Mouse (Mus musculus) ES-E14 (cell line): ENCODE data around the gene Fut8. TPM values are rescaled to one million over a fixed set of nuclear protein-coding genes. Genes with fewer than 3 reads are reported as not detected.

Experiments used
- DNase-seq: peaks from one replicate; pipeline ENCODE4 v3.0.0-alpha.2; 2013; ENCODE audit warnings: low read depth, low spot score
- H3K27ac ChIP-seq: 2 replicates; pipeline ENCODE4 v1.5.1; 2012; ENCODE audit warnings: low read depth, mild to moderate bottlenecking, low read length, moderate library complexity, mixed read lengths; ENCODE audit not compliant: poor library complexity, insufficient read depth, severe bottlenecking
- H3K36me3 ChIP-seq: 2 replicates; pipeline ENCODE4 v1.6.1; 2012; ENCODE audit warnings: mild to moderate bottlenecking, low read length, moderate library complexity, mixed read lengths; ENCODE audit not compliant: control insufficient read depth, poor library complexity, insufficient read depth, severe bottlenecking
- H3K4me1 ChIP-seq, 2 experiments: fragments of 150-350 bp in 1 of 2; sonication (generic) in 1 of 2; 2 replicates each; pipeline ENCODE4 v1.6.1; 2012; ENCODE audit warnings: low read length in 2 of 2, mild to moderate bottlenecking in 1 of 2, mixed read lengths in 1 of 2; ENCODE audit not compliant: control insufficient read depth in 2 of 2, insufficient read depth in 2 of 2, poor library complexity in 1 of 2
- H3K4me3 ChIP-seq, 2 experiments: fragments of 150-350 bp in 1 of 2; sonication (generic) in 1 of 2; 2 replicates each; pipeline ENCODE4 v1.5.1; 2012; ENCODE audit warnings: low read length in 2 of 2, low read depth in 1 of 2, mild to moderate bottlenecking in 1 of 2, mixed read lengths in 1 of 2; ENCODE audit not compliant: insufficient read depth in 1 of 2, poor library complexity in 1 of 2, severe bottlenecking in 1 of 2
- H3K9ac ChIP-seq: 2 replicates; pipeline ENCODE4 v1.6.1; 2012; ENCODE audit warnings: low read depth, mild to moderate bottlenecking, low read length, mixed read lengths; ENCODE audit not compliant: poor library complexity, insufficient read depth, severe bottlenecking
- H3K9me3 ChIP-seq: fragments of 150-350 bp; sonication (generic); 2 replicates; pipeline ENCODE4 v1.6.1; 2012; ENCODE audit warnings: low read depth, mild to moderate bottlenecking, low read length; ENCODE audit not compliant: control insufficient read depth, insufficient read depth
- CHD2 ChIP-seq: IDR thresholded peaks from 2 replicates; pipeline ENCODE4 v1.6.1; 2014; ENCODE audit warnings: mild to moderate bottlenecking, low read depth, low read length, inconsistent platforms
- HCFC1 ChIP-seq: IDR thresholded peaks from 2 replicates; pipeline ENCODE4 v1.6.1; 2012; ENCODE audit warnings: low read length, inconsistent platforms, borderline replicate concordance; ENCODE audit not compliant: insufficient read depth
- MAFK ChIP-seq: IDR thresholded peaks from 2 replicates; pipeline ENCODE4 v1.6.1; 2014; ENCODE audit warnings: mild to moderate bottlenecking, low read depth, low read length, inconsistent platforms; ENCODE audit not compliant: insufficient read depth
- ZC3H11A ChIP-seq: IDR thresholded peaks from 2 replicates; pipeline ENCODE4 v1.6.1; 2012; ENCODE audit warnings: low read depth, mild to moderate bottlenecking, inconsistent platforms, low read length, borderline replicate concordance
- ZNF384 ChIP-seq: IDR thresholded peaks from 2 replicates; pipeline ENCODE4 v1.6.1; 2012; ENCODE audit warnings: low read depth, low read length, inconsistent platforms
- in situ Hi-C, 2 experiments: fragments of 600-800 bp; cut with MboI; formaldehyde crosslinking; loops; one replicate each; pipeline ENCODE4 v1.15.1; 2025; ENCODE audit warnings: low sequenced_read_pairs in 2 of 2, inconsistent platforms in 1 of 2; ENCODE audit not compliant: unreplicated experiment in 2 of 2
- total RNA-seq: library from RNA; depleted of rRNA; stranded (reverse); fragments of 300-350 nt; gene quantifications from 2 replicates; pipeline ENCODE4 v1.2.3, GENCODE M21; 2012

The Fut8 gene
- total RNA-seq, 1 experiment, result 26.3 TPM

DNA sequence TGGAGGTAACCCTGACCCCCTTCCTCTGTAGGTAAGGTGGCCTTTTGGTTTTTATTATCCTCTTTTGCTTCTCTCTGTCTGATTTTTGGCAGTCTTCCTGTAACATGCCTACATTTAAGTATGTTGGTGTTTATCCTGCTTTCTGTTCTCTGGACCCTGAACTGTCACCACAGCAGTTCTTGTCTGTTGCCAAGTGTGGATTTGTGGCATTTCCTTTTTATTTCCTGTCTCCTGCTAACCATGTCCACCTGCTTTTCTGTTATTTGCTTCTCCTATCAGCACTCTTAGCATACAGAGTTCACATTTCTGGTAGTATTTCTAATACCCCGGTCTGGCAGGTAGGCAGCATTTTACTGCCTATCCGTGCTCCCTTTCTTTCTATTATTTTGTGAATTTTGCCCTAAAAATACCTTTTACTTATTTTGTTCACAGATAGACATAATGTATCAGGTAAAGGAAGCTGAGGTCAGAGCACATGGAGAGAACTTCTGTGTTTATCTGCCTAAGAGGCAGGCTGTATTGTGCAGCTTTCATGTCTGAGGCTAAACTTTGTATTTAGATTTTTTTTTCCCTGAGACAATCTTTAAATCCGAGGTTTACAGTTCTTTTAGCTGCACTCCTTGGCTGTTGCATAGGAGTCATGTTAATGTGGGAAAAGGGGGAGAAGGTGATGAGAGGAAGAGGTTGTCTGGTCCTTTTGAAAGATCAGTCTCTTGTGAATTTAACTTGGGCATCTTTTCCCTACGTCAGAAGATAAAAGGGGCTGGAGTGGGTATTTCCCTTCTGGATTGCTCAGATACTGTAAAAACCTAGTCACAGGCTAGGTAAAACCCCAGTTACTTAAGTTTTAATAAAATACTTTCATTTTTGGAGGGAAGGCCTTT is 54.7 kb downstream of the Fut8 start:
- no peaks in the 10 kb centered on the region for H3K4me1 ChIP-seq
- DNase-seq, result no peak
- H3K9me3 ChIP-seq, result no peaks in the 10 kb centered on the region
- H3K36me3 ChIP-seq, result no peaks in the 10 kb centered on the region
- TF ChIP-seq ZC3H11A (no peak), HCFC1 (no peak), ZNF384 (no peak), MAFK (no peak), CHD2 (no peak)
- in situ Hi-C loops, result no loop called here
- no peak overlapping the region for H3K9ac ChIP-seq
- H3K4me3 ChIP-seq, result no peak overlapping the region
- H3K27ac ChIP-seq, result no peak overlapping the region

DNA sequence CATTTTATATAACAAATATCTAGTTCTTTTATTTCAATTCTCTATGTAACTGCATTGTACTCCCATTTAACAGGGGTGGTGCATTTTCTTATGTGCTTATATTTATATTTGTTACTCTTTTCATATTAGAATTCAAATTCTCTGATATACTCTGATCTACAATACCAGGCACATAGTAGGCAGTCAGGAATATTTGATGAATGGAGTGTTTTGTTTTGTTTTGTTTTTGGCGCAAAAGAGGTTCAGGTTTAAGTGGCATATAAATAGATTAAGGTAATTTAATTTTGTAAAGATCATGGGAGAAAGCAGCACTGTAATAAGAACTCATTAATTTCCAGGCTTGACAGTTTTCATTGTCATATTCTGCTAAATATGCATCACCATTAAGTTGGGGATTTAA is 58.2 kb downstream of the Fut8 start:
- Histone ChIP-seq H3K36me3 (no peaks in the 10 kb centered on the region), H3K4me3 (no peak overlapping the region), H3K4me1 (no peaks in the 10 kb centered on the region), H3K9ac (no peak overlapping the region), H3K9me3 (no peaks in the 10 kb centered on the region), H3K27ac (no peak overlapping the region)
- in situ Hi-C loops, result no loop called here
- TF ChIP-seq HCFC1 (no peak), CHD2 (no peak), ZC3H11A (no peak), ZNF384 (no peak), MAFK (no peak)
- no peak for DNase-seq

DNA sequence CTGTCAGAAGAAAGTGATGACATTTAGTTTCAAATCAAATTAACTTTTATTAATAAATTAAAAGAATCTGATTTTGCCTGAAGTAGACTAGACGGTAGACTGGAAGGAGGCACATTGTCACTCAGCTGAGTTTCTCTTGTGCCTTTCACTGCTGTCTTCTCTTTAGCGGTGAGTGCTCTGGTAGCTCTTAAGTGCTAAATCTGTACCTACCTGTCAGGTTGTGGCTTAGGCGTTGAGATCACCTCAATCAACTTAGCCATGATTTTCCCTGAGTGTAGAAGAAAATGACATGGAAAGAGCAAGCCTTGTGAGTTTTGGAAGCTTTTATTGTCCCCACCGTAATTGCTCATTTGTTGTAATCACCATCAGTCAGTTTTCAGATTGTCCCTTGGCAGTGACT is 59.2 kb downstream of the Fut8 start:
- DNase-seq, result no peak
- H3K4me3 ChIP-seq, result no peak overlapping the region
- H3K4me1 ChIP-seq, result no peaks in the 10 kb centered on the region
- H3K9me3 ChIP-seq, result no peaks in the 10 kb centered on the region
- TF ChIP-seq HCFC1 (no peak), ZC3H11A (no peak), MAFK (no peak), ZNF384 (no peak), CHD2 (no peak)
- H3K36me3 ChIP-seq, result no peaks in the 10 kb centered on the region
- no peak overlapping the region for H3K9ac ChIP-seq
- in situ Hi-C loops, result no loop called here
- H3K27ac ChIP-seq, result no peak overlapping the region

DNA sequence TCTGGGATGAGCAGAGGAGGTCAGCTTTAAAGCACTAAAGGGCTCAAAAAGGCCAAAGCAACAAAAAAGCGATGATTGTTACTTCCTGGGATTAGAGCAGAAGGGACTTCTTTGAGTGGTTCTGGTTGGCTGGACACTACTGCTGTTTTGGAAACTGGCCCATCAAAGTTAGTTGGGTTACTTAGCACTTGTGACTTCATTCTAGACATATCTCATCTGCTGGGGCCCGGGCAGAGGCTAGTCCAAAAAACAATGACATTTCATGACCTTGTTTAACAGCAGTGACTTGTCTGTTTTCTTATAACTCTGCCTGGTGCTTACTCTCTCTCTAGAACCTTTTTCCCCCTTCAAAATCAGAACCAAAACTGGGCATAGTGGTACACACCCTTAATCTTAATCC is 59.9 kb downstream of the Fut8 start:
- Histone ChIP-seq H3K36me3 (no peaks in the 10 kb centered on the region), H3K9ac (no peak overlapping the region), H3K4me1 (no peaks in the 10 kb centered on the region), H3K9me3 (no peaks in the 10 kb centered on the region), H3K4me3 (no peak overlapping the region), H3K27ac (no peak overlapping the region)
- no peak for DNase-seq
- TF ChIP-seq ZC3H11A (no peak), CHD2 (no peak), MAFK (no peak), HCFC1 (no peak), ZNF384 (no peak)
- in situ Hi-C loops, result no loop called here
